Mouse (Mus musculus): ENCODE data around the gene Ybx2. TPM values are rescaled to one million over a fixed set of nuclear protein-coding genes. Genes with fewer than 3 reads are reported as not detected.

Ybx2 gene
- polyA plus RNA-seq, 1 experiment from 2014 or later, result 5.5 TPM

- DNase-seq (ENCODE audit: low spot score) (no peak), ATAC-seq (replicated peaks; ENCODE audit: insufficient number of reproducible peaks, low FRiP score, low TSS enrichment, low read depth) (no peak)
- peak within 1 kb of the TSS; percentile 25 for H3K4me2 ChIP-seq (ENCODE audit: low read depth, low read length)
- no peaks in the 10 kb centered on the region; the same call in 1 of the 2 replicates for H3K36me3 ChIP-seq (replicated peaks; ENCODE audit: control insufficient read depth, insufficient read depth, low read depth, low read length)
- H3K4me3 ChIP-seq (ENCODE audit: low read depth, low read length), result peak within 1 kb of the TSS; percentile 34
- 9% methylated on average over 24 of the region's 24 CpGs for WGBS
- no peak within 1 kb of the TSS for H3K9ac ChIP-seq (replicated peaks; ENCODE audit: low read length)
- H3K27me3 ChIP-seq (ENCODE audit: control insufficient read depth, insufficient read depth, low read length), result peaks cover 43% of the 10 kb centered on the region
- H3K9me3 ChIP-seq (replicated peaks; ENCODE audit: control insufficient read depth, low read length), result no peaks in the 10 kb centered on the region
- H3K4me1 ChIP-seq (ENCODE audit: control insufficient read depth, insufficient read depth, low read length), result peaks cover 3% of the 10 kb centered on the region; the same call in 1 of the 2 replicates
- no peak within 1 kb of the TSS for H3K27ac ChIP-seq (replicated peaks; ENCODE audit: low read depth, low read length)
These were observed 29.2 kb downstream of the Ybx2 start, which contains the start of gene Cldn7 for GRCm38 (mm10) chr11:69964650-69965270. Cldn7 (plus strand) TSS chr11:69964779.

DNA sequence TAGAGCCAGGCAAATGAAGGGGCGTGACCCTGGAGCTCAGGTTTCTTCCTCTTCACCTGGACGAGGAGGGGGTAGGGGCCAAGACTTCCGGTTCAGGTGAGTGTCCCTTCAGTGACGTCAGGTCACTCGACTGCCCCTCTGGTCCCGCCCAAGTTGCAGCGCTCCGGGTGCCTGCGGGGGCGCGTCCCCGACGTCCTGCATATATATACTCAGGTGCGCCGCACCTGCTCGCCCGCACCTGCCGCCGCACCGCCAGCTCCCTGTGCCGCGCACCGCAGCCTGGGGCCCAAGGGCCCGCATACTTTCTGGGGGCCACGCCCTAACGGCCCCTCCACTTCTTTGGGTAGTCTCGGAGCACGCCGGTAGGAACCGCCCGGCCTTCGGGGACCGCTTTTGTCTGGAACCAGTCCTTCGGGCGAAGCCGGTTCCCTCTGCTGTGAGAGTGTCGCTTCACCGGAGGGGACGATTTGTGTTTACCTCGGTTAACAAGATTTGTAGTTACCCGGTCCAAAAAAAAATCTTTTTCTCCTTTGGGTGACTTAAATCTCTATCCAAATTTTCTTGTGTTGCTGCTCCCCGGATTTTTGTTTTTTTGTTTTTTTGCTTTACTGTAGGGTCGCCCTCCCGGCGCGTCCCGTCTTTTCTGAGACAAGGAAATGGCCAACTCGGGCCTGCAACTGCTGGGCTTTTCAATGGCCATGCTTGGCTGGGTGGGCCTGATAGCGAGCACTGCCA is 29.8 kb downstream of the Ybx2 start:
- Histone ChIP-seq H3K4me2 (ENCODE audit: low read depth, low read length) (peak overlapping the region; percentile 25), H3K4me1 (ENCODE audit: control insufficient read depth, insufficient read depth, low read length) (peaks cover 3% of the 10 kb centered on the region; the same call in 1 of the 2 replicates), H3K27me3 (ENCODE audit: control insufficient read depth, insufficient read depth, low read length) (peaks cover 43% of the 10 kb centered on the region), H3K4me3 (ENCODE audit: low read depth, low read length) (peak overlapping the region; percentile 34), H3K36me3 (replicated peaks; ENCODE audit: control insufficient read depth, insufficient read depth, low read depth, low read length) (no peaks in the 10 kb centered on the region; the same call in 1 of the 2 replicates), H3K9me3 (replicated peaks; ENCODE audit: control insufficient read depth, low read length) (no peaks in the 10 kb centered on the region), H3K27ac (replicated peaks; ENCODE audit: low read depth, low read length) (no peak overlapping the region), H3K9ac (replicated peaks; ENCODE audit: low read length) (no peak overlapping the region)
- 3% methylated on average over 49 of the region's 49 CpGs for whole genome bisulfite sequencing
- DNase-seq (ENCODE audit: low spot score), result peak; percentile 55
- peak; percentile 51; the same call in 1 of the 2 replicates for ATAC-seq (replicated peaks; ENCODE audit: insufficient number of reproducible peaks, low FRiP score, low TSS enrichment, low read depth)

DNA sequence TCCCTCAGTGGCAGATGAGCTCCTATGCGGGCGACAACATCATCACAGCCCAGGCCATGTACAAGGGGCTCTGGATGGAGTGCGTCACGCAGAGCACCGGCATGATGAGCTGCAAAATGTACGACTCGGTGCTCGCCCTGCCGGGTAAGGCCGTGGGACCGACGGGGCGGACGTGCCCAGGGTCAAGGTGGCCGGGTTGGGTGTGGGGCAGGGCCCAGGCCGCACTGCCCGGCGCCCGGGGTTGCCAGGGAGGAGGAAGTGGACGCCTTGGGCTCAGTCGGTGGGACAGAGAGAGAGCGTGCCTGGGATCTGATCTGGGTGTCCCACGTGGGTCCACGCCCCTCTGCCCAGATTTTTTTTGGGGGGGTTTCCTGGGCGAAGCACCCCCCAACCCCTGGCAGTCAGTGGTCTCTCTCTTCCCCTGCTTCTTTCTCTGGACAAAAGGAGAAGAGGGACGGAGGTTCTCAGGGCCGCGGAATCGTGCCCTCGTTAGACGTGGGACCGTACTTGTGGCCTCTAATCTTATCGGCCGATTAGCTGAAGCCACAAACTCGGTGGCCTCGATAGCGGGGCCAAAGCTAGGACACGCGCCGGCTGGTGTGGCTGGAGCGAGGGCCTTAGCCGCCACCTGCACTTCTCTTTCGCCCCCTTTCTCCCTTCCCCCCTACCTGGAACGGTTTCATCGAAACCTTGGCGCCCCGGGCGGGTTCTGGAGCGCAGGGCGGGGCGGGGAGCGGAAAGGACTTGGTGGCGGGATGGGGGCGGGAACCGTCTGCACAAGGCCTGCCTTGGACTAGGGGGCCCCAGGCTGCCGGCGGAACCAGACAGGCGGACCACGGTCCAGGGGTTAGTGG is 30.6 kb downstream of the Ybx2 start:
- H3K27me3 ChIP-seq (ENCODE audit: control insufficient read depth, insufficient read depth, low read length), result peaks cover 43% of the 10 kb centered on the region
- H3K27ac ChIP-seq (replicated peaks; ENCODE audit: low read depth, low read length), result 0 out of 2 replicates have a peak overlapping the region, but pooled peaks have one; percentile 3
- peak overlapping the region; percentile 53 for H3K4me2 ChIP-seq (ENCODE audit: low read depth, low read length)
- H3K9ac ChIP-seq (replicated peaks; ENCODE audit: low read length), result peak overlapping the region; percentile 61
- ATAC-seq (replicated peaks; ENCODE audit: insufficient number of reproducible peaks, low FRiP score, low TSS enrichment, low read depth) (no peak), DNase-seq (ENCODE audit: low spot score) (peak; percentile 53)
- H3K36me3 ChIP-seq (replicated peaks; ENCODE audit: control insufficient read depth, insufficient read depth, low read depth, low read length), result no peaks in the 10 kb centered on the region; the same call in 1 of the 2 replicates
- H3K4me1 ChIP-seq (ENCODE audit: control insufficient read depth, insufficient read depth, low read length), result peaks cover 3% of the 10 kb centered on the region; the same call in 1 of the 2 replicates
- 3% methylated on average over 59 of the region's 59 CpGs for WGBS
- peak overlapping the region; percentile 34 for H3K4me3 ChIP-seq (ENCODE audit: low read depth, low read length)
- no peaks in the 10 kb centered on the region for H3K9me3 ChIP-seq (replicated peaks; ENCODE audit: control insufficient read depth, low read length)

GRCm38 (mm10) chr11:69966860-69967517 is 31.4 kb downstream of the Ybx2 start:
- Histone ChIP-seq H3K27ac (replicated peaks; ENCODE audit: low read depth, low read length) (0 out of 2 replicates have a peak overlapping the region, but pooled peaks have one; percentile 3), H3K9ac (replicated peaks; ENCODE audit: low read length) (peak overlapping the region; percentile 61)

DNA sequence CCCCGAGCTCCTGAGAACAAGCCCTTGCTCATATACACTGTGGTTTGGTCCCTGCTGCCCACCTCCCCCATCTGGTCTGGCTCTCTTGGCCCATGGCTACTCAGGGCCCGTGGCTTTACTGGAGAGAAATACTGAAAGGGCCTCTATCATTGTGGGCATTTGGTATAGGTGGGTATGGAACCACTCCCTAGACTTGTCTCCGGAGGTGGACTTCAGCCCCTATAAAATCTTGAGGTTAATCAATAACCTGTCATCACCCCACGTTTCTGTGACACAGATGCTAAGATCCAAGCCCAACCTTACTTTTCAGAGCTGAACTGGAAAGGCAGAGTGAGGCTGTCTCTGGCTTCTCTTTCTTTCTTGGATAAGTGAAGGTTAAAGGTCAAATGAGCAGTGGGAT is 33.2 kb downstream of the Ybx2 start:
- no peak overlapping the region for H3K27ac ChIP-seq (replicated peaks; ENCODE audit: low read depth, low read length)
- H3K27me3 ChIP-seq (ENCODE audit: control insufficient read depth, insufficient read depth, low read length), result peaks cover 35% of the 10 kb centered on the region
- no peak overlapping the region for H3K4me2 ChIP-seq (ENCODE audit: low read depth, low read length)
- H3K9me3 ChIP-seq (replicated peaks; ENCODE audit: control insufficient read depth, low read length), result no peaks in the 10 kb centered on the region
- no peak for ATAC-seq (replicated peaks; ENCODE audit: insufficient number of reproducible peaks, low FRiP score, low TSS enrichment, low read depth)
- H3K4me1 ChIP-seq (ENCODE audit: control insufficient read depth, insufficient read depth, low read length), result peaks cover 3% of the 10 kb centered on the region; the same call in 1 of the 2 replicates
- H3K9ac ChIP-seq (replicated peaks; ENCODE audit: low read length), result no peak overlapping the region
- no peak for DNase-seq (ENCODE audit: low spot score)
- no peaks in the 10 kb centered on the region; the same call in none of the 2 replicates for H3K36me3 ChIP-seq (replicated peaks; ENCODE audit: control insufficient read depth, insufficient read depth, low read depth, low read length)
- 81% methylated on average over 4 of the region's 4 CpGs for WGBS
- no peak overlapping the region for H3K4me3 ChIP-seq (ENCODE audit: low read depth, low read length)

More at GRCm38 (mm10) chr11:69966860-69967517, 31.4 kb downstream of the Ybx2 start:
- WGBS, result 41% methylated on average over 17 of the region's 17 CpGs
- Histone ChIP-seq H3K4me2 (ENCODE audit: low read depth, low read length) (peak overlapping the region; percentile 53), H3K27me3 (ENCODE audit: control insufficient read depth, insufficient read depth, low read length) (peaks cover 43% of the 10 kb centered on the region), H3K9me3 (replicated peaks; ENCODE audit: control insufficient read depth, low read length) (no peaks in the 10 kb centered on the region), H3K4me1 (ENCODE audit: control insufficient read depth, insufficient read depth, low read length) (peaks cover 3% of the 10 kb centered on the region; the same call in 1 of the 2 replicates), H3K36me3 (replicated peaks; ENCODE audit: control insufficient read depth, insufficient read depth, low read depth, low read length) (no peaks in the 10 kb centered on the region; the same call in none of the 2 replicates), H3K4me3 (ENCODE audit: low read depth, low read length) (peak overlapping the region; percentile 34)
- DNase-seq (ENCODE audit: low spot score), result no peak
- ATAC-seq (replicated peaks; ENCODE audit: insufficient number of reproducible peaks, low FRiP score, low TSS enrichment, low read depth), result no peak

- Histone ChIP-seq H3K36me3 (replicated peaks; ENCODE audit: control insufficient read depth, insufficient read depth, low read depth, low read length) (peaks cover 3% of the 10 kb centered on the region), H3K4me2 (ENCODE audit: low read depth, low read length) (no peak overlapping the region), H3K4me1 (ENCODE audit: control insufficient read depth, insufficient read depth, low read length) (peaks cover 3% of the 10 kb centered on the region; the same call in 1 of the 2 replicates), H3K9me3 (replicated peaks; ENCODE audit: control insufficient read depth, low read length) (no peaks in the 10 kb centered on the region), H3K27ac (replicated peaks; ENCODE audit: low read depth, low read length) (no peak overlapping the region), H3K4me3 (ENCODE audit: low read depth, low read length) (no peak overlapping the region), H3K27me3 (ENCODE audit: control insufficient read depth, insufficient read depth, low read length) (peaks cover 21% of the 10 kb centered on the region), H3K9ac (replicated peaks; ENCODE audit: low read length) (no peak overlapping the region)
- DNase-seq (ENCODE audit: low spot score), result no peak
- no peak for ATAC-seq (replicated peaks; ENCODE audit: insufficient number of reproducible peaks, low FRiP score, low TSS enrichment, low read depth)
- 81% methylated on average over 6 of the region's 6 CpGs for WGBS
These were observed 34.6 kb downstream of the Ybx2 start for GRCm38 (mm10) chr11:69970222-69970621.

DNA sequence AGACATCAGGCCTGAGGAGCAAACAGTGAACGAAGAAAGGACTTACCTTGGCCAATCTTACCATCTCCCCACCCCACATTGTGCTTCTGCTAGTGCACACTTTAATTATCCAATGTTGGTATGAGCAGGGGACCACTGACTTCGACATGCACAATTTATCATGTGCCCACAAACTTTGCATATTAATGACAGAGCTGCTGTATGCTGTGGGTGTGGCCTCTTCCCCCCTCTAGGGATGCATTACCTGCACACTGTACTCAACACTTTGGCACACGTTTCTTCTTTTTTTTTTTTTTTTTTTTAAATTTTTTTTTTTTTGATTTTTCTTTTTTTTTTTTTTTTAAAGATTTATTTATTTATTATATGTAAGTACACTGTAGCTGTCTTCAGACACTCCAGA is 35.2 kb downstream of the Ybx2 start:
- H3K27me3 ChIP-seq (ENCODE audit: control insufficient read depth, insufficient read depth, low read length), result peaks cover 16% of the 10 kb centered on the region
- H3K9me3 ChIP-seq (replicated peaks; ENCODE audit: control insufficient read depth, low read length), result no peaks in the 10 kb centered on the region
- no peak overlapping the region for H3K4me2 ChIP-seq (ENCODE audit: low read depth, low read length)
- ATAC-seq (replicated peaks; ENCODE audit: insufficient number of reproducible peaks, low FRiP score, low TSS enrichment, low read depth), result no peak
- no peak overlapping the region for H3K4me3 ChIP-seq (ENCODE audit: low read depth, low read length)
- no peak overlapping the region for H3K27ac ChIP-seq (replicated peaks; ENCODE audit: low read depth, low read length)
- peaks cover 3% of the 10 kb centered on the region for H3K36me3 ChIP-seq (replicated peaks; ENCODE audit: control insufficient read depth, insufficient read depth, low read depth, low read length)
- no peak for DNase-seq (ENCODE audit: low spot score)
- WGBS, result 81% methylated on average over 3 of the region's 3 CpGs
- peaks cover 3% of the 10 kb centered on the region; the same call in 1 of the 2 replicates for H3K4me1 ChIP-seq (ENCODE audit: control insufficient read depth, insufficient read depth, low read length)
- no peak overlapping the region for H3K9ac ChIP-seq (replicated peaks; ENCODE audit: low read length)

Data from embryonic facial prominence, embryonic 11.5 days (tissue).